Mouse (Mus musculus): ENCODE results near the gene Hpn.

The Hpn gene

GRCm38 (mm10) chr7:31115182-31115581, at the start of gene Hpn:
TSS of gene Hpn (minus strand) at chr7:31115290.
- peak; percentile 90 for DNase-seq

- no peak for DNase-seq
Observed at GRCm38 (mm10) chr7:31164748-31165147, 49.7 kb upstream of the Hpn start.

GRCm38 (mm10) chr7:31163666-31164577, 48.8 kb upstream of the Hpn start:
- DNase-seq: no peak

GRCm38 (mm10) chr7:31162324-31162723, 47.2 kb upstream of the Hpn start:
- DNase-seq: no peak

GRCm38 (mm10) chr7:31161831-31162230, 46.7 kb upstream of the Hpn start:
- no peak for DNase-seq

- DNase-seq: no peak
Observed at GRCm38 (mm10) chr7:31161246-31161645, 46.2 kb upstream of the Hpn start.

- DNase-seq: no peak
Observed at GRCm38 (mm10) chr7:31160763-31161162, 45.7 kb upstream of the Hpn start.

GRCm38 (mm10) chr7:31156034-31156928, 41.2 kb upstream of the Hpn start:
- peak; percentile 48 for DNase-seq

GRCm38 (mm10) chr7:31155296-31156033, 40.4 kb upstream of the Hpn start, which contains the start of gene Gramd1a:
TSS of gene Gramd1a (minus strand) at chr7:31155896.
- DNase-seq: peak; percentile 28

- DNase-seq: no peak
Observed at GRCm38 (mm10) chr7:31153536-31154320, 38.6 kb upstream of the Hpn start.

- DNase-seq: peak; percentile 67
Observed at GRCm38 (mm10) chr7:31151301-31152241, 36.5 kb upstream of the Hpn start.

- peak; percentile 92 for DNase-seq
Observed at GRCm38 (mm10) chr7:31150566-31151300, 35.6 kb upstream of the Hpn start.

- DNase-seq: no peak
Observed at GRCm38 (mm10) chr7:31149751-31150565, 34.9 kb upstream of the Hpn start.

- DNase-seq: no peak
Observed at GRCm38 (mm10) chr7:31149271-31149670, 34.2 kb upstream of the Hpn start.

- DNase-seq: peak; percentile 51
Observed at GRCm38 (mm10) chr7:31148756-31149155, 33.7 kb upstream of the Hpn start.

- no peak for DNase-seq
Observed at GRCm38 (mm10) chr7:31148086-31148485, 33.0 kb upstream of the Hpn start.

- DNase-seq: no peak
Observed at GRCm38 (mm10) chr7:31145596-31146160, 30.6 kb upstream of the Hpn start.

GRCm38 (mm10) chr7:31144886-31145285, 29.8 kb upstream of the Hpn start:
- DNase-seq: no peak

- no peak for DNase-seq
Observed at GRCm38 (mm10) chr7:31140941-31141340, 25.9 kb upstream of the Hpn start.
